Mouse (Mus musculus): Measurements from ENCODE around the gene Wasf3.

DNA sequence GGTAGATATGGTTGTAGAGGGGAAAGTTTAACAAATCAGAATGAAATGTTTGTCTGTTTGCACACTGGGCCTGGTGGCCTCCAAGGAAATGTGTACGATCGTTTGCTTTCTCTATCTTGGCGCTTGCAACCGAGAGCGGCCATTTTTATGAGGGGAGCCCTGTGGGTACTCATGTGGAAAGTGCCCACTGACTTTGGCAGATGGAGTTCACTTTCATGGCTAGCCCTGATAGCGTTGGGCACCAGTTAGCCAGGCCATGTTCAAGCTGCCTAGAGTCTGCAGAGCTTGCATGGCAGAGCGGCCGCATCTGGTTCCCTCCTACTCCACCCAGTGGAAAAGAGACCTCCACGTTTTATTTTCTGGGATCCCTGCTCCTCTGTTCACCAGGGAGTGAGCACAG lies 86.0 kb downstream of the Wasf3 start:
- TF ChIP-seq CTCF (IDR thresholded peaks at IDR 0.05; ENCODE audit: low read depth) (no peak), EP300 (IDR thresholded peaks at IDR 0.05; ENCODE audit: low read depth) (no peak)

Measured in liver, postnatal 0 days (tissue).